ENCODE assay signal across 12 mouse cellular contexts in genomic region chr6:135383919-135384318, GRCm38 (mm10).
"Had no signal": no experiment of that assay in that cellular context is flagged by ENCODE, and none has a peak within 500 bp of the region (broad histone marks: within the 10 kb centered on the region; RNA-seq: fewer than 3 reads in every experiment).

No protein-coding gene starts in this region.

- DNase-seq: retina, postnatal 1 day; right cerebral cortex, adult 18-20 months; right cerebral cortex, postnatal 14 days; right cerebral cortex, postnatal 25 days; right cerebral cortex, postnatal 4 days; spleen, adult 18-20 months; thymus, adult 18-20 months; thymus, adult 2 months; thymus, postnatal 14 days; thymus, postnatal 25 days; thymus, postnatal 36 days; thymus, postnatal 4 days had no signal
